Mouse (Mus musculus) megakaryocyte, embryonic 14.5 days (primary cell): ENCODE measurements at regions not wholly inside any gene's neighbourhood (a gene's known extent, or its start where the extent isn't known, plus 50 kb on each side); places are given as distances from the start of the nearest gene placed in this dataset.

Source experiments
- FLI1 ChIP-seq: IDR thresholded peaks from 2 replicates; pipeline ENCODE4 v1.6.1; 2012; ENCODE audit warnings: low read length, inconsistent platforms, mixed read lengths
- GATA1 ChIP-seq: IDR thresholded peaks from 3 replicates; pipeline ENCODE4 v1.6.1; 2012; ENCODE audit warnings: mixed read lengths, low read length, inconsistent platforms, borderline replicate concordance

DNA sequence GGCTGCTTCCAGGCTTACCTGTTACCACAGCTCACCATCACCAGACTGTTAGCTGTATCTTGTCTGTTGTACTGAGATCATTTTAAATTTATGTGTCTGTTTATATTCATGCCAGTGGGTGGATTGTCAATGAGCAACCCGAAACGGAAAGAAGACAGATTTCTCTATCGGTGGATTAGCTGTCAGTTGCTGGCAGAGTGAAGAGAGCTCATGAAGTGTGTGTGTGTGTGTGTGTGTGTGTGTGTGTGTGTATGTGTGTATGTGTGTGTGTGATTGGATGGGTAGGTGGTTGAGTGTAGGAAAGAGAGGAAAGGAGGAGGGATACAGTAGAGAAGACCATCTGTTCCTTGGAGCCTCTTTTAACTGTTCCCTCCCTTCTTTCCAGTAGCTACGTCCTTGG lies 223.3 kb upstream of the Gm10131 start:
- TF ChIP-seq GATA1 = no peak
- no peak for TF ChIP-seq FLI1
